ENCODE assay signal across 30 mouse cellular contexts in the genomic region with DNA sequence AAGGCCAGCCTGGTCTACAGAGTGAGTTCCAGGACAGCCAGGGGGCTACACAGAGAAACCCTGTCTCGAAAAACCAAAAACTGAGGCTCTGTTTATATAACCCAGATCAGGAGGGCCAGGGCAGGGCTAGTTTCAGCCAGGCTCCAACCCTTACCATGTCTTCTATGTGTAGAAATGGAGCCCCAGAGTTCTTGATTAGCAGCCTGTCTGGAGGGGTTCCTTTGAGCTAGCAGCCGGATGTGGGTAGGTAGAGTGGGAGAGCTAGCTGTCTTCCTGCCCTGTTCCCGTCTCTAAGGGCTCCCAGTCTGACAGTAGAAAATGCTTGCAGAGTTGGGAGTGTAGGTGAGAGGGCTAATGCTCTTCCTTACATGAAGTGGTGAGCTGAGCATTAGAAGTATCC. TPM values are rescaled to one million over a fixed set of nuclear protein-coding genes. Genes with fewer than 3 reads are reported as not detected.
DNase-seq lines count a peak whose midpoint lies in the region; ATAC-seq lines count a peak whose summit lies in the region.
"Had no signal": no experiment of that assay in that cellular context is flagged by ENCODE, and none has a peak within 500 bp of the region (broad histone marks: within the 10 kb centered on the region; RNA-seq: fewer than 3 reads in every experiment).

No protein-coding gene starts in this region.

- DNase-seq in heart, adult 11 months = peak; percentile 69
- DNase-seq in heart, adult 8-10 months (ENCODE audit: low spot score) = no peak
- DNase-seq in midbrain, embryonic 11.5 days (ENCODE audit: low spot score, missing footprints) = peak; percentile 2
- peak; percentile 54 for DNase-seq in thymus, postnatal 4 days
- DNase-seq in left cerebral cortex, postnatal 4 days = no peak
- no peak for DNase-seq in B cell, adult 2 months
- DNase-seq: adrenal gland, postnatal 14 days; cerebellum, postnatal 10 days; layer of hippocampus, postnatal 36 days; right cerebral cortex, postnatal 14 days; spleen, adult 18-20 months had no signal

- H3K27ac ChIP-seq in midbrain, embryonic 11.5 days (ENCODE audit: low read depth, low read length) = no peak overlapping the region
- H3K27ac ChIP-seq in midbrain, embryonic 15.5 days = no peak overlapping the region
- H3K27ac ChIP-seq: embryonic facial prominence, embryonic 12.5 days; forebrain, embryonic 12.5 days; hindbrain, embryonic 10.5 days; layer of hippocampus, adult 2 months; limb, embryonic 13.5 days; liver, embryonic 12.5 days; midbrain, embryonic 13.5 days; neural tube, embryonic 12.5 days had no signal

- H3K4me2 ChIP-seq in midbrain, embryonic 11.5 days = no peak overlapping the region
- no peak overlapping the region for H3K4me2 ChIP-seq in midbrain, embryonic 15.5 days
- H3K4me2 ChIP-seq: embryonic facial prominence, embryonic 12.5 days; forebrain, embryonic 12.5 days; heart, embryonic 11.5 days; limb, embryonic 13.5 days; liver, embryonic 12.5 days; midbrain, embryonic 13.5 days; neural tube, embryonic 12.5 days had no signal

- no peak overlapping the region for H3K4me3 ChIP-seq in midbrain, embryonic 11.5 days (ENCODE audit: low read depth, low read length)
- H3K4me3 ChIP-seq in midbrain, embryonic 15.5 days = no peak overlapping the region
- H3K4me3 ChIP-seq: embryonic facial prominence, embryonic 12.5 days; erythroblast, embryonic 14.5 days; forebrain, embryonic 12.5 days; hindbrain, embryonic 10.5 days; layer of hippocampus, adult 2 months; limb, embryonic 13.5 days; liver, embryonic 12.5 days; midbrain, embryonic 13.5 days; neural tube, embryonic 12.5 days had no signal

- no peak overlapping the region for H3K9ac ChIP-seq in midbrain, embryonic 11.5 days (ENCODE audit: low read length)
- no peak overlapping the region for H3K9ac ChIP-seq in midbrain, embryonic 15.5 days
- H3K9ac ChIP-seq: embryonic facial prominence, embryonic 12.5 days; forebrain, embryonic 12.5 days; limb, embryonic 13.5 days; liver, embryonic 12.5 days; midbrain, embryonic 13.5 days; neural tube, embryonic 12.5 days had no signal

- no peaks in the 10 kb centered on the region for H3K4me1 ChIP-seq in midbrain, embryonic 11.5 days (ENCODE audit: control insufficient read depth, insufficient read depth, low read length)
- no peaks in the 10 kb centered on the region for H3K4me1 ChIP-seq in midbrain, embryonic 15.5 days
- H3K4me1 ChIP-seq: embryonic facial prominence, embryonic 12.5 days; forebrain, embryonic 12.5 days; hindbrain, embryonic 10.5 days; limb, embryonic 13.5 days; midbrain, embryonic 13.5 days; neural tube, embryonic 12.5 days had no signal

- no peak for ATAC-seq in midbrain, embryonic 11.5 days (ENCODE audit: low FRiP score)
- no peak for ATAC-seq in midbrain, embryonic 15.5 days (replicated peaks)
- ATAC-seq in inflammation-experienced regulatory T-cells, adult 6 months = peak; percentile 41
- ATAC-seq: hindbrain, embryonic 16.5 days; liver, embryonic 12.5 days; midbrain, embryonic 13.5 days had no signal

- intact Hi-C loops in left cerebral cortex, postnatal 4 days (cut with DNase I) = no loop called here

- H3K9me3 ChIP-seq in midbrain, embryonic 11.5 days (ENCODE audit: control insufficient read depth, low read length) = no peaks in the 10 kb centered on the region
- no peaks in the 10 kb centered on the region for H3K9me3 ChIP-seq in midbrain, embryonic 15.5 days
- H3K9me3 ChIP-seq: embryonic facial prominence, embryonic 12.5 days; forebrain, embryonic 12.5 days; hindbrain, embryonic 10.5 days; limb, embryonic 13.5 days; liver, embryonic 12.5 days; midbrain, embryonic 13.5 days; neural tube, embryonic 12.5 days had no signal

- 81% methylated on average over 3 of the region's 3 CpGs for WGBS in midbrain, embryonic 11.5 days
- 72% methylated on average over 3 of the region's 3 CpGs for WGBS in midbrain, embryonic 15.5 days

- H3K36me3 ChIP-seq in midbrain, embryonic 11.5 days (ENCODE audit: control insufficient read depth, insufficient read depth, low read length) = no peaks in the 10 kb centered on the region
- H3K36me3 ChIP-seq in midbrain, embryonic 15.5 days (replicated peaks) = no peaks in the 10 kb centered on the region
- H3K36me3 ChIP-seq: embryonic facial prominence, embryonic 12.5 days; forebrain, embryonic 12.5 days; hindbrain, embryonic 10.5 days; limb, embryonic 13.5 days; liver, embryonic 12.5 days; midbrain, embryonic 13.5 days; neural tube, embryonic 12.5 days had no signal

- no peaks in the 10 kb centered on the region for H3K27me3 ChIP-seq in midbrain, embryonic 11.5 days (ENCODE audit: control insufficient read depth, insufficient read depth, low read length)
- 0 out of 2 replicates have a peak, but pooled peaks cover 2% of the 10 kb centered on the region for H3K27me3 ChIP-seq in midbrain, embryonic 15.5 days (replicated peaks)
- H3K27me3 ChIP-seq: embryonic facial prominence, embryonic 12.5 days; limb, embryonic 13.5 days; midbrain, embryonic 13.5 days; neural tube, embryonic 12.5 days had no signal

RNA-seq across cellular contexts. Expression of a gene that starts 13.7 kb away (rescaled TPM):
- 10 to 100 TPM; 18.9 to 32.0 (median 27.7) TPM for total RNA-seq in heart, adult 8-10 months (2022)
- 29.2 and 32.3 TPM in 2 replicates for polyA plus RNA-seq in midbrain, embryonic 11.5 days (2014; fragmentation: Nextera tagmentation; extraction: Ambion mirVana)
- 36.8 and 39.9 TPM in 2 replicates for polyA plus RNA-seq in midbrain, embryonic 15.5 days (2015; fragmentation: Nextera tagmentation; extraction: Ambion mirVana)
- 100 to 1,000 TPM; 113 to 133 (median 122) TPM for polyA plus RNA-seq in inflammation-experienced regulatory T-cells, adult 6 months (2017; shearing (Covaris generic))
- total RNA-seq in left cerebral cortex, postnatal 4 days (2021) = 100 to 1,000 TPM; 133 to 137 TPM

RNA-seq across cellular contexts. Expression of a gene that starts 16.4 kb away (rescaled TPM):
- total RNA-seq in heart, adult 8-10 months (2022) = not detected
- not detected in 2 replicates for polyA plus RNA-seq in midbrain, embryonic 11.5 days (2014; fragmentation: Nextera tagmentation; extraction: Ambion mirVana)
- not detected in 2 replicates for polyA plus RNA-seq in midbrain, embryonic 15.5 days (2015; fragmentation: Nextera tagmentation; extraction: Ambion mirVana)
- polyA plus RNA-seq in inflammation-experienced regulatory T-cells, adult 6 months (2017; shearing (Covaris generic)) = not detected
- total RNA-seq in left cerebral cortex, postnatal 4 days (2021) = not detected
- total RNA-seq: layer of hippocampus, adult 2 months; layer of hippocampus, postnatal 36 days; left cerebral cortex, postnatal 10 days; MEL had no signal
- polyA plus RNA-seq: embryonic facial prominence, embryonic 12.5 days; erythroblast, embryonic 14.5 days; forebrain, embryonic 12.5 days; heart, embryonic 11.5 days; heart, postnatal 0 days; hindbrain, embryonic 10.5 days; hindbrain, embryonic 16.5 days; intestine, postnatal 0 days; kidney, embryonic 14.5 days; limb, embryonic 13.5 days; liver, embryonic 12.5 days; midbrain, embryonic 13.5 days; neural tube, embryonic 12.5 days had no signal

RNA-seq across cellular contexts. Expression of a gene that starts 20.6 kb away (rescaled TPM):
- under 1 TPM in 2 of 4 experiments, not detected in 2; 0.14 to 0.69 TPM for total RNA-seq in heart, adult 8-10 months (2022)
- polyA plus RNA-seq in midbrain, embryonic 11.5 days (2014; fragmentation: Nextera tagmentation; extraction: Ambion mirVana) = not detected in 2 replicates
- 0.17 TPM in 1 of 2 replicates, not detected in the other for polyA plus RNA-seq in midbrain, embryonic 15.5 days (2015; fragmentation: Nextera tagmentation; extraction: Ambion mirVana)
- polyA plus RNA-seq in inflammation-experienced regulatory T-cells, adult 6 months (2017; shearing (Covaris generic)) = under 1 TPM in 2 of 3 experiments, not detected in 1; 0.21 TPM
- 1 to 10 TPM in 1 of 2 experiments, under 1 TPM in 1; 0.95 to 1.1 TPM for total RNA-seq in left cerebral cortex, postnatal 4 days (2021)
- total RNA-seq: gastrocnemius, postnatal 4 days had no signal
- polyA plus RNA-seq: embryonic facial prominence, embryonic 12.5 days; erythroblast, embryonic 14.5 days; forebrain, embryonic 12.5 days; heart, embryonic 11.5 days; hindbrain, embryonic 10.5 days; limb, embryonic 13.5 days; midbrain, embryonic 13.5 days; neural tube, embryonic 12.5 days had no signal

RNA-seq across cellular contexts. Expression of a gene that starts 41.2 kb away (rescaled TPM):
- total RNA-seq in heart, adult 8-10 months (2022) = 1 to 10 TPM; 3.6 to 5.3 (median 4.5) TPM
- polyA plus RNA-seq in midbrain, embryonic 11.5 days (2014; fragmentation: Nextera tagmentation; extraction: Ambion mirVana) = 27.7 and 30.0 TPM in 2 replicates
- polyA plus RNA-seq in midbrain, embryonic 15.5 days (2015; fragmentation: Nextera tagmentation; extraction: Ambion mirVana) = 35.7 and 36.8 TPM in 2 replicates
- 10 to 100 TPM; 22.7 to 32.1 (median 29.1) TPM for polyA plus RNA-seq in inflammation-experienced regulatory T-cells, adult 6 months (2017; shearing (Covaris generic))
- 10 to 100 TPM; 19.1 to 20.2 TPM for total RNA-seq in left cerebral cortex, postnatal 4 days (2021)

RNA-seq across cellular contexts. Expression of a gene that starts 46.6 kb away (rescaled TPM):
- under 1 TPM in 3 of 4 experiments, not detected in 1; 0.16 to 0.32 (median 0.22) TPM for total RNA-seq in heart, adult 8-10 months (2022)
- polyA plus RNA-seq in midbrain, embryonic 11.5 days (2014; fragmentation: Nextera tagmentation; extraction: Ambion mirVana) = 0.08 TPM in 1 of 2 replicates, not detected in the other
- polyA plus RNA-seq in midbrain, embryonic 15.5 days (2015; fragmentation: Nextera tagmentation; extraction: Ambion mirVana) = not detected in 2 replicates
- under 1 TPM; 0.23 to 0.97 (median 0.40) TPM for polyA plus RNA-seq in inflammation-experienced regulatory T-cells, adult 6 months (2017; shearing (Covaris generic))
- total RNA-seq in left cerebral cortex, postnatal 4 days (2021) = under 1 TPM in 1 of 2 experiments, not detected in 1; 0.22 TPM
- total RNA-seq: adrenal gland, postnatal 14 days; gastrocnemius, postnatal 4 days; layer of hippocampus, adult 2 months; layer of hippocampus, postnatal 36 days; left cerebral cortex, postnatal 10 days had no signal
- polyA plus RNA-seq: embryonic facial prominence, embryonic 12.5 days; erythroblast, embryonic 14.5 days; forebrain, embryonic 12.5 days; heart, embryonic 11.5 days; heart, postnatal 0 days; hindbrain, embryonic 10.5 days; hindbrain, embryonic 16.5 days; intestine, postnatal 0 days; kidney, embryonic 14.5 days; limb, embryonic 13.5 days; liver, embryonic 12.5 days; midbrain, embryonic 13.5 days; neural tube, embryonic 12.5 days had no signal

Comparison
In these comparisons a context has a peak if more than half of its experiments do, and no peak if none do; other contexts are left out.
1. DNase-seq: peak in heart, adult 11 months (single experiment), midbrain, embryonic 11.5 days (single experiment) and thymus, postnatal 4 days (single experiment); none in heart, adult 8-10 months (single experiment), left cerebral cortex, postnatal 4 days (single experiment) and B cell, adult 2 months (0 of 2).